Mouse (Mus musculus) kidney, postnatal 25 days (tissue): ENCODE results near the gene Hist1h3a.
"Not testable (repeated sequence)": the region's sequence is repeated elsewhere in the genome, so short reads cannot be mapped to it uniquely, and the experiment has no call there.

Experiments used
- DNase-seq, 2 experiments: peaks; one replicate each; pipeline ENCODE4 v3.0.0; 2021; ENCODE audit warnings: mixed read lengths in 2 of 2

Gene Hist1h3a

GRCm38 (mm10) chr13:23761871-23762821 is at the start of gene Hist1h3a:
Gene Hist1h3a (minus strand): TSS chr13:23762386.
- peak; percentile 47 to 59 for DNase-seq

GRCm38 (mm10) chr13:23806422-23807052 is 44.4 kb upstream of the Hist1h3a start, which contains the start of gene Slc17a2:
Gene Slc17a2 (plus strand): TSS chr13:23806993.
- peak; percentile 26 to 46 for DNase-seq

GRCm38 (mm10) chr13:23804532-23804931 is 42.3 kb upstream of the Hist1h3a start:
- no peak for DNase-seq

GRCm38 (mm10) chr13:23799405-23799804 is 37.2 kb upstream of the Hist1h3a start:
- DNase-seq: no peak

- peak; percentile 42 to 67 for DNase-seq
Observed at GRCm38 (mm10) chr13:23792520-23792919, 30.3 kb upstream of the Hist1h3a start.

- no peak for DNase-seq
Observed at GRCm38 (mm10) chr13:23779025-23779424, 16.8 kb upstream of the Hist1h3a start.

- no peak for DNase-seq
Observed at GRCm38 (mm10) chr13:23778339-23778738, 16.2 kb upstream of the Hist1h3a start.

- peak; percentile 27 to 65 for DNase-seq
Observed at GRCm38 (mm10) chr13:23772561-23773313, 10.6 kb upstream of the Hist1h3a start.

- not testable (repeated sequence) for DNase-seq
Observed at GRCm38 (mm10) chr13:23769613-23770012, 7.4 kb upstream of the Hist1h3a start, which contains the start of gene Trim38. Gene Trim38 (plus strand): TSS chr13:23769913.

- DNase-seq: no peak
Observed at GRCm38 (mm10) chr13:23768834-23769397, 6.7 kb upstream of the Hist1h3a start.

- no peak for DNase-seq
Observed at GRCm38 (mm10) chr13:23766772-23767171, 4.6 kb upstream of the Hist1h3a start.

- no peak for DNase-seq
Observed at GRCm38 (mm10) chr13:23765172-23765513, 3.0 kb upstream of the Hist1h3a start.

GRCm38 (mm10) chr13:23764324-23765171 is 2.4 kb upstream of the Hist1h3a start:
- no peak for DNase-seq

GRCm38 (mm10) chr13:23763586-23764323 is 1.6 kb upstream of the Hist1h3a start, which contains the start of gene Hist1h1a:
Gene Hist1h1a (plus strand): TSS chr13:23763666.
- DNase-seq: peak; percentile 89 to 92

GRCm38 (mm10) chr13:23763242-23763585 is 1.0 kb upstream of the Hist1h3a start:
- DNase-seq: no peak

- DNase-seq: peak; percentile 99
Observed at GRCm38 (mm10) chr13:23760972-23761864, 968 bp downstream of the Hist1h3a start, which contains the start of gene Hist1h4a. Gene Hist1h4a (minus strand): TSS chr13:23761230.

- no peak for DNase-seq
Observed at GRCm38 (mm10) chr13:23760240-23760971, 1.8 kb downstream of the Hist1h3a start.

GRCm38 (mm10) chr13:23759916-23760239 is 2.3 kb downstream of the Hist1h3a start:
- DNase-seq: no peak

GRCm38 (mm10) chr13:23759251-23759771 is 2.9 kb downstream of the Hist1h3a start:
- no peak for DNase-seq
